Mouse (Mus musculus): ENCODE results near the gene Phldb1. TPM values are rescaled to one million over a fixed set of nuclear protein-coding genes. Genes with fewer than 3 reads are reported as not detected.
A peak's percentile ranks its signal among the peaks of the same experiment; 100 is the strongest.

Phldb1 gene
- polyA plus RNA-seq, 1 experiment from 2014 or later = 29.5 TPM

DNA sequence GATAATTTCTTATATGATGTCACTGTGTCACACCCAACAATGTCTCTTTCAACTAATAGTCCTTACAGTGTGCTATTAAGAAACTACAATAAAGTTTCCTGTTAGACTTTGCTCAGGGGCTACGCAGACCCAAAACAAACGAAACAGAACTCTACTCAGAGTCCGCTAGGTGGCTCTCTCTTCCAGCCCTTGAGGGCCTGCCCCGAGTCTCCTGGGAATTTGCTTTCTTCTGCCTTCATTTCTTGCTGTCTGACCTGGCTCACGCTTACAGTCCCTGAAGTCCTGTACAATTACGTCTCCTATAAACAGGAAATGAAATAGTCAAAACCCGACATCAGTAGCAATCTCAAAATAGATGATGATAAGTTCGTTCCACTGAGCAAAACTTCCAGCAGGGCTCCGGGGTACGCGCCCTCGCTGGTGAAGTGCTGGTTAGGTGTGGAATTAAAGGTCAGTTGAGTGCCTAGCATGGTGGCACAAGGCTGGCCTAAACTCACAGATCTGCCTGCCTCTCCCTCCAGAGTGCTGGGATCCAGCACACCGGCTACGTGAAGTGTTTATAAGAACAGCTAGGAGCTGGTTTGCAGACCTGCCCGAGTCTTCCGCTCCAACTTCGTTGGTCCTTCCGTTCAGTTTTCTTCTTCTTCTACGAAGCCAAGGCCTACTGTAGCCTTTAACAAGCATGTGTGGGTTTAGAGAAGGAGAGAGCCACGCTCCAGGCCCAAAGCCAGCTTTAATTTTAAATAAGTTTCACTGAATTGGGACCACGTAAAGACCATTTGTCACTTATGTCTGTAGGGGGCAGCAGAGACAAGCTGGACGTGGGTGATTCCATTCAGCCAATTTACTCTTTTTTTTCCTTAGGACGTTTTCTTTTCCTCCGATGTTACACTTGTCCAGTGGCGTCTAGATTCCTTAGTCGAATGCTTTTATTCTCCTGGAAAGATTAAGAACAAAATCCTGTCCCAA is 79.6 kb downstream of the Phldb1 start:
- no peaks in the 10 kb centered on the region for H3K27me3 ChIP-seq (replicated peaks; ENCODE audit: control insufficient read depth, insufficient read depth, low read length)
- 28% methylated on average over 26 of the region's 26 CpGs for WGBS
- peak overlapping the region; percentile 43 for H3K4me2 ChIP-seq (ENCODE audit: low read length)
- no peaks in the 10 kb centered on the region for H3K36me3 ChIP-seq (ENCODE audit: control insufficient read depth, insufficient read depth, low read length)
- ATAC-seq (peak; percentile 46; the same call in 1 of the 2 replicates), DNase-seq (ENCODE audit: low spot score) (peak; percentile 92)
- H3K4me3 ChIP-seq (ENCODE audit: low read depth, low read length) = 0 out of 2 replicates have a peak overlapping the region, but pooled peaks have one; percentile 8
- H3K9me3 ChIP-seq (replicated peaks; ENCODE audit: control insufficient read depth, low read length) = no peaks in the 10 kb centered on the region
- no peak overlapping the region for H3K27ac ChIP-seq (ENCODE audit: low read depth, low read length)
- H3K4me1 ChIP-seq (ENCODE audit: control insufficient read depth, insufficient read depth, low read length) = 0 out of 2 replicates have a peak, but pooled peaks cover 3% of the 10 kb centered on the region
- no peak overlapping the region for H3K9ac ChIP-seq (ENCODE audit: low read length)

DNA sequence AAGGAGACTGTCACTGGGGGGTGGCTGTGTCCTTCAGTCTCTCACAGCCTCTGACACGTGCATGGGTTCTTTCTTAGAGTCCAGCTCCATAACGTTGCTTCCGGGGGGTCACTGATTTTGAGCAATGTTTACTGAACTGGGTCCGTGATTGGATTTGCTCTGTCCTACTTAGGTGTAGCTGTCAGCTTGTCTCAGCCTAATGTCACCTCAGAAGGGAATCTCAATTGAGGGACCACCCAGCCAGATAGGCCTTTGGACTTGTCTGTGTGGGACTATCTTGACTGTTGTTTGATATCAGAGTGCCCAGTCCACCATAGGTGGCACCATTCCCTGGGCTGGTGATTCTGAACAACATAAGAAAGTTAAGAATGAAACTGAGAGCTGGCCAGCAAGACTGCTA is 81.1 kb downstream of the Phldb1 start:
- H3K27ac ChIP-seq (ENCODE audit: low read depth, low read length) = no peak overlapping the region
- 75% methylated on average over 4 of the region's 4 CpGs for WGBS
- no peak overlapping the region for H3K9ac ChIP-seq (ENCODE audit: low read length)
- H3K4me3 ChIP-seq (ENCODE audit: low read depth, low read length) = no peak overlapping the region
- no peaks in the 10 kb centered on the region for H3K9me3 ChIP-seq (replicated peaks; ENCODE audit: control insufficient read depth, low read length)
- no peak overlapping the region for H3K4me2 ChIP-seq (ENCODE audit: low read length)
- ATAC-seq (no peak), DNase-seq (ENCODE audit: low spot score) (no peak)
- H3K27me3 ChIP-seq (replicated peaks; ENCODE audit: control insufficient read depth, insufficient read depth, low read length) = no peaks in the 10 kb centered on the region
- H3K4me1 ChIP-seq (ENCODE audit: control insufficient read depth, insufficient read depth, low read length) = 0 out of 2 replicates have a peak, but pooled peaks cover 3% of the 10 kb centered on the region
- no peaks in the 10 kb centered on the region for H3K36me3 ChIP-seq (ENCODE audit: control insufficient read depth, insufficient read depth, low read length)

DNA sequence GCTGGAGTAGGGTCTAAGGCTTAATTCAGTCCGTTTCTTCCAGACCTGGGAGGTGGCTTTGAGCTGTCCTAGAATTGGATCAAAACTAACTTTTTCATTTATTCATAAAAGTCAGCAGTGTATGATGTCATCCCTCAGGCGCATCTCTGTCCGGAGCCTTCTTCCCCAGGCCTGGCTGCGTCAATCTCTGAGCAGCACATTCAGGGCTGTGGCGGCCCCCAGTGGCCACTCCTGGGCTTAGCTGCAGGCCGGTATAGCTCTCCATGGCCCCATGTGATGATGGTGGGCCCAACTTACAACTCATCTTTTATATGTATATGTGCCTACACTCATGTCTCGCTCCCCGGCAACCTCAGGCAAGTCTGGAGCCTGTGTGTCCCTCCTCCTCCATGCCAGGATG is 83.0 kb downstream of the Phldb1 start:
- Histone ChIP-seq H3K36me3 (ENCODE audit: control insufficient read depth, insufficient read depth, low read length) (no peaks in the 10 kb centered on the region), H3K27ac (ENCODE audit: low read depth, low read length) (no peak overlapping the region), H3K4me2 (ENCODE audit: low read length) (no peak overlapping the region), H3K4me1 (ENCODE audit: control insufficient read depth, insufficient read depth, low read length) (0 out of 2 replicates have a peak, but pooled peaks cover 3% of the 10 kb centered on the region), H3K27me3 (replicated peaks; ENCODE audit: control insufficient read depth, insufficient read depth, low read length) (no peaks in the 10 kb centered on the region), H3K4me3 (ENCODE audit: low read depth, low read length) (no peak overlapping the region), H3K9me3 (replicated peaks; ENCODE audit: control insufficient read depth, low read length) (no peaks in the 10 kb centered on the region), H3K9ac (ENCODE audit: low read length) (no peak overlapping the region)
- WGBS = 12% methylated on average over 8 of the region's 8 CpGs
- ATAC-seq (peak; percentile 66; the same call in 1 of the 2 replicates), DNase-seq (ENCODE audit: low spot score) (peak; percentile 68)

DNA sequence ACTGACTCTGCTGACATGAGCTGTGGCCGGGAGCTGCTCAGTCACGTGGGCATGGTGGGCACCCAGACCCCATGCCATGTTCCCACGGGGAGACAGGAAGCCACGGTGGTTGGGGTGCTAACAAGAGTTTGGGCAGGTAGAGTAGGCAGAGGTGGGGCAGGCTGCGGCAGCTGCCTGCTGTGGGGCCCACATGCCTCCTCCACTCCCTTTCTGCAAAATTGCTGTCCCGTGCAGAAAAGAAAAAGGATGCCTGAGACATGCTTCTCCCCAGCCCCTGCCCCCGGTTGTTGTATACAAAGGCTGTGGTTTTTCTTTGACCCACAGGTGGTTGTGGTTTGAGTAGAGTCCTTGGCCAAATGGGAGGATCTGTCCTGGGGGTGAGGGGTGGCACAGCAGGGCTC is 86.1 kb downstream of the Phldb1 start:
- Histone ChIP-seq H3K4me3 (ENCODE audit: low read depth, low read length) (no peak overlapping the region), H3K4me1 (ENCODE audit: control insufficient read depth, insufficient read depth, low read length) (no peaks in the 10 kb centered on the region), H3K36me3 (ENCODE audit: control insufficient read depth, insufficient read depth, low read length) (no peaks in the 10 kb centered on the region), H3K27ac (ENCODE audit: low read depth, low read length) (no peak overlapping the region), H3K9me3 (replicated peaks; ENCODE audit: control insufficient read depth, low read length) (no peaks in the 10 kb centered on the region), H3K9ac (ENCODE audit: low read length) (no peak overlapping the region), H3K4me2 (ENCODE audit: low read length) (no peak overlapping the region), H3K27me3 (replicated peaks; ENCODE audit: control insufficient read depth, insufficient read depth, low read length) (no peaks in the 10 kb centered on the region)
- ATAC-seq (no peak), DNase-seq (ENCODE audit: low spot score) (no peak)
- WGBS = 81% methylated on average over 7 of the region's 7 CpGs

DNA sequence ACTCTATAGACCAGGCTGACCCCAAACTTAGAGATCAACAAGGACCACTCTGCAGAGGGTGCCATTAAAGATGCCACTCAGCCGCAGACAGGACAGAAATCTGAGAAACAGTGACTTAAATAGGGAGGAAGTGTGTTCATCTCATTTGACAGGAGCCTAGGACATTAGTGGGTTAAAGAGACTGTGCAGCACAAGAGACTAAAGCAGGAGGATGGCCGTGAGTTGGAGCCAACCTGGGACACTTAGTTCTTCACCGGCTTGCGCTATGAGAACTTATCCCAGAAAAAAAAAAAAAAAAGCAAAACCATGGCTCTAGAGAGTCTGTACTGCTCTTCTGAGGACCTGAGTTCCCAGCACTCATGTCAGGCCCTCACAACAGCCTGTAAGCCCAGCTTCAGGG is 87.3 kb downstream of the Phldb1 start:
- Histone ChIP-seq H3K4me3 (ENCODE audit: low read depth, low read length) (no peak overlapping the region), H3K36me3 (ENCODE audit: control insufficient read depth, insufficient read depth, low read length) (no peaks in the 10 kb centered on the region), H3K4me2 (ENCODE audit: low read length) (no peak overlapping the region), H3K27me3 (replicated peaks; ENCODE audit: control insufficient read depth, insufficient read depth, low read length) (no peaks in the 10 kb centered on the region), H3K4me1 (ENCODE audit: control insufficient read depth, insufficient read depth, low read length) (no peaks in the 10 kb centered on the region), H3K9ac (ENCODE audit: low read length) (no peak overlapping the region), H3K9me3 (replicated peaks; ENCODE audit: control insufficient read depth, low read length) (no peaks in the 10 kb centered on the region), H3K27ac (ENCODE audit: low read depth, low read length) (no peak overlapping the region)
- ATAC-seq (no peak), DNase-seq (ENCODE audit: low spot score) (no peak)
- WGBS = 82% methylated on average over 4 of the region's 4 CpGs

DNA sequence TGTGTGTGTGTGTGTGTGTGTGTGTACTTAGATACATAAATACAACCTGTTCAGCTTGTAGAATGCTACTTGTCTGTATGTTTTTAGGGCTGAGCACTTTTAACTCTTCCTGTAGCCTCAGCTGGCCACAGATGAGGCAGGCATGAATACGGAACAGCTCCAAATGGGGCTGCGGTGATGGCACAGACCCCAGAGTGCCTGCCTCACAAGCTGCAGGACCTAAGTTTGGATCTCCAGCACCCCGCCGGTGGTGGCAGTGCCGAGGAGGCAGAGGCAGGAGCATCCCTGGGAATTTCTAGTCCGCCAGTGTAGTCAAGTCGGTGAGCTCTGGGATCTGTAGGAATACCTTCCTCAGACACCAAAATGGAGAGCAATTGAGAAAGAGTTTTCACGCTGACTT is 88.0 kb downstream of the Phldb1 start:
- DNase-seq (ENCODE audit: low spot score) (no peak), ATAC-seq (no peak)
- Histone ChIP-seq H3K9ac (ENCODE audit: low read length) (no peak overlapping the region), H3K4me2 (ENCODE audit: low read length) (no peak overlapping the region), H3K27ac (ENCODE audit: low read depth, low read length) (no peak overlapping the region), H3K36me3 (ENCODE audit: control insufficient read depth, insufficient read depth, low read length) (no peaks in the 10 kb centered on the region), H3K9me3 (replicated peaks; ENCODE audit: control insufficient read depth, low read length) (no peaks in the 10 kb centered on the region), H3K27me3 (replicated peaks; ENCODE audit: control insufficient read depth, insufficient read depth, low read length) (no peaks in the 10 kb centered on the region), H3K4me1 (ENCODE audit: control insufficient read depth, insufficient read depth, low read length) (no peaks in the 10 kb centered on the region), H3K4me3 (ENCODE audit: low read depth, low read length) (no peak overlapping the region)
- 98% methylated on average over 8 of the region's 8 CpGs for WGBS

DNA sequence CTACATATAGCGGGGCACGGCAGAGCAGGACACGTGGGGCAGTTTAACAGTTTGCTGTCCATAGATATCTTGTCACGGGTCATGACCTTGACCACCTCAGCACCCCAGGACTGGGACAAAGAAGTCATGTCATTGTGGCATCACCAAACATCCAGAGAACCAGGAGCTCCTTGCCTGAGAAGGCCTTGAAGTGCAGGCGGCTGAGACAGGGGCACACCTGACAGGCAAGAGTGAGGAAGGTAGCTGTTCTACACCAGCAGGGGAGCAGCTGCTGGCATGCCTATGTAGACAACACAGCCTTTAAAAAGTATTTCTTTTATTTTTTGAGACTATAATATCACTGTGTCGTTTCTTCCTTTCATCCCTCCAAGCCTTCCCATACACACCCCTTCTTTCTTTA is 88.6 kb downstream of the Phldb1 start:
- Histone ChIP-seq H3K4me3 (ENCODE audit: low read depth, low read length) (no peak overlapping the region), H3K27me3 (replicated peaks; ENCODE audit: control insufficient read depth, insufficient read depth, low read length) (no peaks in the 10 kb centered on the region), H3K4me2 (ENCODE audit: low read length) (no peak overlapping the region), H3K9ac (ENCODE audit: low read length) (no peak overlapping the region), H3K36me3 (ENCODE audit: control insufficient read depth, insufficient read depth, low read length) (no peaks in the 10 kb centered on the region), H3K27ac (ENCODE audit: low read depth, low read length) (no peak overlapping the region), H3K9me3 (replicated peaks; ENCODE audit: control insufficient read depth, low read length) (no peaks in the 10 kb centered on the region), H3K4me1 (ENCODE audit: control insufficient read depth, insufficient read depth, low read length) (no peaks in the 10 kb centered on the region)
- 93% methylated on average over 6 of the region's 6 CpGs for WGBS
- DNase-seq (ENCODE audit: low spot score) (no peak), ATAC-seq (no peak)

DNA sequence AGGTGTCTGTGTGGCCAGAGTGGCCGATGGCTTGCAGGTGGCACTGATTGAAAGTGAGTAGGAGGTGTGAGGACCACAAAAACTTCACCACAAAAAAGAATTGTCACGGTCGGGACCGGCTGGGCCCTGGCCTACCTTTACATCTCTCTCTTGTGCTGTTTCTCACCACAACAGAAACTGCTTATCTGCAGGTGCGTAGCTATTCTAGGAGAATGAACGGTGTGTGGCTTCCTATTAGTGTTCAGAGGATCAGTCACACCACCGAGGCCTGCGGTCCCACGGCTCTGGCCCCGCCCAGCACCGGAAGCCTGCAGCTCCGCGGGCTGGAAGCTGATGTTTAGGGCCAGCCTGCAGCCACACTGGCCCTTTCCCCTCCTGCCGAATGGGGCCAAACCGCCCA is 89.1 kb downstream of the Phldb1 start:
- Histone ChIP-seq H3K4me1 (ENCODE audit: control insufficient read depth, insufficient read depth, low read length) (no peaks in the 10 kb centered on the region), H3K4me3 (ENCODE audit: low read depth, low read length) (no peak overlapping the region), H3K4me2 (ENCODE audit: low read length) (no peak overlapping the region), H3K9me3 (replicated peaks; ENCODE audit: control insufficient read depth, low read length) (no peaks in the 10 kb centered on the region), H3K9ac (ENCODE audit: low read length) (no peak overlapping the region), H3K27me3 (replicated peaks; ENCODE audit: control insufficient read depth, insufficient read depth, low read length) (no peaks in the 10 kb centered on the region), H3K27ac (ENCODE audit: low read depth, low read length) (no peak overlapping the region), H3K36me3 (ENCODE audit: control insufficient read depth, insufficient read depth, low read length) (no peaks in the 10 kb centered on the region)
- 71% methylated on average over 15 of the region's 15 CpGs for WGBS
- ATAC-seq = no peak
- DNase-seq (ENCODE audit: low spot score) = no peak

DNA sequence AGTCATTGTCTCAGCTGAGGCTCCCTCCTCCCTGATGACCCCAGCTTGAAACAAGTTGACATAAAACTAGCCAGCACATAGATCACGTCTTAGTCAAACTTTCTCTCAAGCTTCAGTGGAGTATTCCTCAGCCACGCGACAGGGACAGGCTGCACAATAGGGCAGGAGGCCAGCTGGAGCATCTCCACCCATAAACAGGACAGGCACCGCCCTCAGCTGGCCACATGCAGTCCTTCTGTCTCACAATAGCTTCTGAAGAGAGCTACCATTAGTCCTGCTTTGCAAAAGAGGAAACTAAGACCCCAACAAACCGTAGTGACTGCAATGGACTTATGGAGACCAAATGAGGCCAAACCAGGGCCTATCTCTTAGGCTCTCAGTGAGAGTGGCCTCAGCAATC is 89.5 kb downstream of the Phldb1 start:
- Histone ChIP-seq H3K27me3 (replicated peaks; ENCODE audit: control insufficient read depth, insufficient read depth, low read length) (no peaks in the 10 kb centered on the region), H3K36me3 (ENCODE audit: control insufficient read depth, insufficient read depth, low read length) (no peaks in the 10 kb centered on the region; the same call in 1 of the 2 replicates), H3K9ac (ENCODE audit: low read length) (no peak overlapping the region), H3K4me2 (ENCODE audit: low read length) (no peak overlapping the region), H3K9me3 (replicated peaks; ENCODE audit: control insufficient read depth, low read length) (no peaks in the 10 kb centered on the region), H3K27ac (ENCODE audit: low read depth, low read length) (no peak overlapping the region), H3K4me1 (ENCODE audit: control insufficient read depth, insufficient read depth, low read length) (no peaks in the 10 kb centered on the region), H3K4me3 (ENCODE audit: low read depth, low read length) (no peak overlapping the region)
- ATAC-seq (no peak), DNase-seq (ENCODE audit: low spot score) (no peak)
- 78% methylated on average over 5 of the region's 5 CpGs for whole genome bisulfite sequencing
